Mouse (Mus musculus) urinary bladder, postnatal 25 days (tissue): ENCODE measurements around the gene Zfp869.
A peak's percentile ranks its signal among the peaks of the same experiment; 100 is the strongest.
"Not testable (repeated sequence)": the region's sequence is repeated elsewhere in the genome, so short reads cannot be mapped to it uniquely, and the experiment has no call there.

Experiments
- DNase-seq: peaks from one replicate; pipeline ENCODE4 v3.0.0; 2022; ENCODE audit warnings: low spot score

The Zfp869 gene

DNA sequence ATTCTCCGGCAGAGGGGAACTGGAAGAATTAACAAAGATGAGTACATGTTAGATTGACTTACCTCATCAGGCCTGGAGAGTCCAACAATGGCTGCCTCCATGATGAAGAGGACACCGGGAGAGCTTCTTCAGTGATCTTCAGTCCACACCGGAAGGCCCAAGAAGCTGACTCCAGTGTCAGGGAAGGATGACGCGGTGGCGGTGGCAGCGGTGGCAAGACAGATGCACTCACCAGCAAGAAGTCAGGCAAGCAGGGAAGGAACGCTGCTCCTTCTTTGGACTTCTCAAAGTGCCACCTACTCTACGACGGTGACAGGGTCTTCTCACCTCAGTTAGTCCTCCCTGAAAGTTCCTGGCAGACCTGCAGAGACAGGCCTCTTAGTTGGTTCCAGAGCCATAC is at the start of gene Zfp869:
Gene Zfp869 (minus strand): TSS at position 101 of the 400 bp plus-strand sequence.
- not testable (repeated sequence) for DNase-seq

- no peak for DNase-seq
Measured at GRCm38 (mm10) chr8:69758316-69758715, 47.8 kb upstream of the Zfp869 start.

DNA sequence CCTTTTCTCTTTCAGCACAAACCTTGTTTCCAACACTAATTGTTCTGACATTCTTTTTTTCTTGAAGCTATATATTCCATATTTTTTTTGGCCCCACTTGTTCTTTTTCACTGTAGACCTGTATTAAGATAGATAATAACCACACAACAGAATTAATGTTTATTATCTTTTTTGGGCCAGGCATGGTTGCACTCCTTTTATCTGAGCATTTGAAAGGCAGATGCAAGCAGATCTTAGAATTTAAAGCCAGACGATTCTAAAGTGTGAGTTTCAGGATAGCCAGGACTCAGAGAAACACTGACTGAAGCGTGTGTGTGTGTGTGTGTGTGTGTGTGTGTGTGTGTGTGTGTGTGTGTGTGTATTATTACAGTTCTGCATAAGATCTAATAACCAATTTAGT is 41.9 kb upstream of the Zfp869 start:
- no peak for DNase-seq

GRCm38 (mm10) chr8:69749544-69750454 is 39.3 kb upstream of the Zfp869 start, which contains the start of gene Zfp963:
Gene Zfp963 (minus strand): TSS chr8:69749970.
- peak; percentile 96 for DNase-seq

DNA sequence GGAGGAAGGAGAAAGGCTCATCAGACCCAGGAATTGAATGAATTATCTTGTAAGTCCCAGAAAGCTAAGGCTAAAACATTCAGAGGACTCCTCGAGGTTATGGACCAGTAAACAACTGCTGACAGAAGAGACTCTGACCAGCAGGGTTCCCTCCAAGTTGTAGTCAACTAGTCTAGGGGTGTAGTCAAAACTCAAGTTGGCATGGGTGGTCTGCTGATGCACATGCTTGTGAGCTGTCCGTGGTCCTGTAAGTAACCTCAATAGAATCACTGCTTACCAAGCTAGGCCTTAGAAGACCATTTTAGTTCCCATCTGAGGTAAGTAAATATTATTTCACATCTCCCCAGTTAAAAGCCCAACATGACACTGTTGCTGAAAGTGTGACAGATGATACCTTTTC is 30.7 kb upstream of the Zfp869 start:
- no peak for DNase-seq

GRCm38 (mm10) chr8:69740763-69741162 is 30.2 kb upstream of the Zfp869 start:
- no peak for DNase-seq

GRCm38 (mm10) chr8:69735495-69735894 is 25.0 kb upstream of the Zfp869 start:
- no peak for DNase-seq

DNA sequence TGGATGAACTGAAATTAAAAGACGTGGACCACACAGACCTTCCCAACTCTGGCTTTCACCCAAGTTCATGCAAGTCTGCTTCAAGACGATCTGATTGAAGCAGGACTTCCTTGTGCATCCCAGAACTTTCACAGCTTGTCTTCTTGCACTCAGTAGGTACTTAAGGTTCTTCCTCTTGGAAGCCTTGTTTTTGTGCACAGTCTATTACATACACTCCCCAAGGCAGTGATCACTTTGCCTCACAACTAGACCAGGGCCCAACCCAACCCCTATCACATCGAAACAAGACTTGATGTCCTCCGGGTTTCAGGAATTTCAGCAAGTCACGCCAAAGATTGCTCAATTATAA is 6.7 kb upstream of the Zfp869 start:
- no peak for DNase-seq

DNA sequence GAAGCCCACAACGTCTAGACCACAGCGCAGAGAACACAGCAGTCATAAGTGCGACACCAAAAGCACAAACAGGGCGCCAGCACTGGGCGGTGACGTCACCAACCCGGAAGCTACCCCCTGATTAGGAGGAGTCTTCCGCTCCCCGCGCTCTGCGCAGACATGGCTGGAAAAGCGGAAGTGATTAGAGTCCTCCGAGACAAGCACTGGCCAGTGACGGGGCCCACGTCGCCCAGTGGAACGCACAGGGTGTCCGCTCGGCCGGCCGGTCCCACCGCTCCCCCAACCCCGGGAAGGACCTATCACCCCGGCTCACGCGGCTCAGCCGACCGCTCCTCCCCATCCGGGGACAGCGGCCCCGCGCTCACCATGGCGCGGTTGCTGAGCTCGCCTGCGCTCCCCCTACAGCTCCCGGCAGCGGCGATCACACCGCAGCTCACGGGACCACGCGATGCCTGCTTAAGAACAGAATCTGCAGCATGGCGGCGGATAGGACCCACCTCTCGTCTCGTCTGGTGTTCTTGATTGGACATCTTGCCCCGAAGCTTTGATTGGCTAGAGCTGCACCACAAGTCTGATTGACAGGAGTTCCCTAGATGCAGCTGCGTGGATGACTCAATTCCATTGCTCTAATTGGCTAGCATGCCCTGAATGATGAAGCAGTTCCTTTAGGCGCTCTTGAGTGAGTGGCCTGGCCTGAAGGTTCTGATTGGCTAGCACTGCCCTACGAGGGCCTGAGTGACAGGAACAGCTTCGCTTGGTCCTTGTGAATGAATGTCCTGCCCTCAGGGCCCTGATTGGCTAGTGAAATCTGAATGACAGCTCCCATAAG is 6.1 kb upstream of the Zfp869 start:
- peak; percentile 86 for DNase-seq

- no peak for DNase-seq
Measured at GRCm38 (mm10) chr8:69715366-69715765, 4.8 kb upstream of the Zfp869 start.

DNA sequence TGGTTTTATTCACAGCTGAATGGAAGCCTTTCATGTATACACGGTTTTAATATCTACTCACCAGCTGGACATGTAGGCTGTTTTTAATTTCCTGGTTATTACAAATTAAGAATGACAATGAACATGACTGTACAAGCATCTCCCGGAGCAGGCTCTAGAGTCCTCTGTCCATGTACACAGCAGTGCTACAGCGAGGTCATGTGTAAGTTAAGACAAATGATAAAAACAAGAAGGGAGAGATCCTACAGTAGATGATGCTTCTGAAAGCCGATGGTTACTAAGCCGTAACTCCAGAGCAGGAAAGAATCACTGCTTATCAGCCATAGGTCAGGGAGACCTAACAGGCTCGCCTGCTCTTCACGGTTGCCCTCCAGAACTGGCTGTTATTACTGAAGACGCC is 3.0 kb upstream of the Zfp869 start:
- no peak for DNase-seq

- DNase-seq = no peak
Measured at GRCm38 (mm10) chr8:69701810-69702209, 8.7 kb downstream of the Zfp869 start.

GRCm38 (mm10) chr8:69665051-69665450 is 45.5 kb downstream of the Zfp869 start:
- not testable (repeated sequence) for DNase-seq

GRCm38 (mm10) chr8:69661294-69661693 is 49.2 kb downstream of the Zfp869 start:
- no peak for DNase-seq
